Mouse (Mus musculus) stomach, postnatal 0 days (tissue): ENCODE results near the gene Usp21. TPM values are rescaled to one million over a fixed set of nuclear protein-coding genes. Genes with fewer than 3 reads are reported as not detected.
"Not testable (repeated sequence)": the region's sequence is repeated elsewhere in the genome, so short reads cannot be mapped to it uniquely, and the experiment has no call there.

Experiments used
- ATAC-seq: fragments of 200-750 bp; cut with Nextera tagmentation; 2 replicates; pipeline ENCODE4 v1.8.0; 2017; ENCODE audit not compliant: low FRiP score, low TSS enrichment
- DNase-seq: peaks from one replicate; pipeline ENCODE4 v3.0.0-alpha.2; 2016; ENCODE audit warnings: low spot score
- H3K27ac ChIP-seq: fragments of 300-500 bp; sonication (generic); replicated peaks from 2 replicates; pipeline ENCODE4 v1.5.1; 2014; ENCODE audit warnings: mild to moderate bottlenecking, control low read depth
- H3K27me3 ChIP-seq: fragments of 300-500 bp; sonication (generic); 2 replicates; pipeline ENCODE4 v1.6.1; 2014; ENCODE audit warnings: low read length; ENCODE audit not compliant: control insufficient read depth, insufficient read depth
- H3K36me3 ChIP-seq: fragments of 300-500 bp; sonication (generic); 2 replicates; pipeline ENCODE4 v1.6.1; 2014; ENCODE audit warnings: low read length, mixed read lengths; ENCODE audit not compliant: control insufficient read depth, insufficient read depth
- H3K4me1 ChIP-seq: fragments of 300-500 bp; sonication (generic); replicated peaks from 2 replicates; pipeline ENCODE4 v1.6.1; 2014; ENCODE audit warnings: antibody characterized with exemption; ENCODE audit not compliant: control insufficient read depth, insufficient read depth
- H3K4me2 ChIP-seq: fragments of 300-500 bp; sonication (generic); replicated peaks from 2 replicates; pipeline ENCODE4 v1.6.1; 2014; ENCODE audit warnings: low read depth, mild to moderate bottlenecking, control low read depth, moderate library complexity
- H3K4me3 ChIP-seq: fragments of 300-500 bp; sonication (generic); 2 replicates; pipeline ENCODE4 v1.5.1; 2014; ENCODE audit warnings: low read depth, low read length, control low read depth
- H3K9ac ChIP-seq: fragments of 300-500 bp; sonication (generic); 2 replicates; pipeline ENCODE4 v1.6.1; 2014; ENCODE audit warnings: mild to moderate bottlenecking, low read length, control low read depth, mixed read lengths
- H3K9me3 ChIP-seq: fragments of 300-500 bp; sonication (generic); 2 replicates; pipeline ENCODE4 v1.6.1; 2016; ENCODE audit warnings: low read length; ENCODE audit not compliant: control insufficient read depth
- CTCF ChIP-seq: IDR thresholded peaks from 2 replicates; pipeline ENCODE4 v1.5.1; 2016; ENCODE audit warnings: antibody characterized with exemption, low read depth, mild to moderate bottlenecking, moderate library complexity
- EP300 ChIP-seq: optimal IDR thresholded peaks from 2 replicates; pipeline ENCODE3; 2016; ENCODE audit warnings: antibody characterized with exemption
- WGBS: fragments of 180-500 bp; shearing (Covaris S2); extraction: QIAGEN DNeasy Blood & Tissue Kit; methylation state at CpG from one replicate; pipeline ENCODE4 v1.1.7; 2014; 5-methylcytosine and 5-hydroxymethylcytosine counted together
- polyA plus RNA-seq: library from polyadenylated mRNA; unstranded; fragments of >200 nt; fragmentation: Nextera tagmentation; extraction: Ambion mirVana; gene quantifications from 2 replicates; pipeline ENCODE4 v1.2.1, GENCODE M21; 2015

Usp21 gene
- polyA plus RNA-seq = 25.0 and 26.4 TPM in 2 replicates

DNA sequence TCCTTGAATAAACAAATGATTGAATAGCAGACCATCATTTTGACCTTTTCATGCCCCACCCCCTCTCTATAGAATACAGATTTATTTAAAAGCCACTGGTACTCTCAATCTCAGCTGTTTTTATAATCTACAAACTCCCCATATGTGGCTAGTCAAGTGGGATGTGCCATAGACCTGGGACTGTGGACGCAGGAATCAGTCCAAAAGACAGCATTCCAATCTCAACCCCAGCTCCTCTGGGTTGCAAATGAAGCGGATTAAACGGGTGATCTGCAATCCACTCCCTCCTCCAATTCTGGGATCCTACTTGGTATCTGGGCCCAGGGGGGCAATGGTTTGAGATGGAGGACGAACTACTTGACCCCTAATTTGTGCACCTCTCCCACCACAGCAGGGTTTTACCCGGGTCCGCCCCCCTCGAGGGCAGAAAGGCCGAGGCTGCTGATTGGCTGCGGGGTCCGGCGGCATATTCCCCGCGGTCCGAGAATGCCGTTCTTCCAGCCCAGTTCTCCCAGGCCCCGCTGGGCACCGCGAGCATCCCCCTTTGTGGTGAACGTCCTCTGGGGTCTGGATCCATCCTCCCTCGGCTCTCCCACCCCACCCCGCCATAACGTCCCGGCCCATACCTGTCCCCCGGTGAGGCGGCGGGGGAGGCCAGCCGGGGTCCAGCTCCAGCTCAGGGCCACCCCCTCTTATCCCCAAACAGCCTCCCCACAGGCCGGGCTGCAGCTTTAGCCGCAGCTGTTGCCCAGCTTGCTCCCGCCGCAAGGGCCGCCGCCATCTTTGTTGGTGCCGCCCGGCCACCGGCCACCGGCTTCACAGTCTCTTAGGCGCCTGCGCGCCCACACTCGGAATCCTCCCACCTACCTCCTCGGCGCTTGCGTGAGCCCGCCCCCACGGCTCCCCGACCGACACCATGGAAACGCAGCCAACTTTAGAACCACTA, at the start of gene Usp21:
TSS of gene Usp21 (minus strand) at position 856 of the 946 bp plus-strand sequence.
- WGBS = under 1% methylated on average over 49 of the region's 49 CpGs
- TF ChIP-seq EP300 = no peak
- TF ChIP-seq CTCF = peak; percentile 0; the same call in 1 of the 2 replicates
- Histone ChIP-seq H3K4me3 (peak within 1 kb of the TSS; percentile 97), H3K9ac (peak within 1 kb of the TSS; percentile 95), H3K27ac (peak within 1 kb of the TSS; percentile 89), H3K27me3 (no peaks in the 10 kb centered on the region), H3K36me3 (peaks cover 14% of the 10 kb centered on the region), H3K9me3 (no peaks in the 10 kb centered on the region), H3K4me2 (peak within 1 kb of the TSS; percentile 81), H3K4me1 (peaks cover 5% of the 10 kb centered on the region; the same call in 1 of the 2 replicates)
- ATAC-seq = peak; percentile 91
- peak; percentile 92 for DNase-seq

DNA sequence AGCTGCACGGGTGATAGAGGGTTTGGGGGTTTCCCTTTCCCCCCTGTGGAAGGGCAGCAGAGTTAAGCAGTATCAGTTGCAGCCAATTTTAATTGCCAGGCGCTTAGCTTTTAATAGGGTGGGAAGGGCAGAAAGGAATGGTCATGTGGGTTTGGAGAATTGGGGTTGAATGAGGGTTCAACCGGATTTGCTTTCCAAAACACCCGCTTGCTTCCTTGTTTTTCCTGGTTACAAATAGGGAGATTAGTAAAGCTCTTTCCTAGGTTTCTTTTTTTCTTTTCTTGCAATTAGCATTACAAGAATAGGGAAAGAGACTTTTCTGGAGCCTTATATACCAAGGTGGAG, 42.4 kb upstream of the Usp21 start:
- Histone ChIP-seq H3K27me3 (no peaks in the 10 kb centered on the region), H3K4me1 (0 out of 2 replicates have a peak, but pooled peaks cover 4% of the 10 kb centered on the region), H3K9me3 (no peaks in the 10 kb centered on the region), H3K36me3 (no peaks in the 10 kb centered on the region; the same call in 1 of the 2 replicates), H3K9ac (peak overlapping the region; percentile 93), H3K4me2 (peak overlapping the region; percentile 84), H3K27ac (peak overlapping the region; percentile 99), H3K4me3 (peak overlapping the region; percentile 88)
- TF ChIP-seq EP300 (no peak), CTCF (no peak)
- ATAC-seq (peak; percentile 4; the same call in 1 of the 2 replicates), DNase-seq (no peak)
- WGBS = 0% methylated on average over 4 of the region's 4 CpGs

DNA sequence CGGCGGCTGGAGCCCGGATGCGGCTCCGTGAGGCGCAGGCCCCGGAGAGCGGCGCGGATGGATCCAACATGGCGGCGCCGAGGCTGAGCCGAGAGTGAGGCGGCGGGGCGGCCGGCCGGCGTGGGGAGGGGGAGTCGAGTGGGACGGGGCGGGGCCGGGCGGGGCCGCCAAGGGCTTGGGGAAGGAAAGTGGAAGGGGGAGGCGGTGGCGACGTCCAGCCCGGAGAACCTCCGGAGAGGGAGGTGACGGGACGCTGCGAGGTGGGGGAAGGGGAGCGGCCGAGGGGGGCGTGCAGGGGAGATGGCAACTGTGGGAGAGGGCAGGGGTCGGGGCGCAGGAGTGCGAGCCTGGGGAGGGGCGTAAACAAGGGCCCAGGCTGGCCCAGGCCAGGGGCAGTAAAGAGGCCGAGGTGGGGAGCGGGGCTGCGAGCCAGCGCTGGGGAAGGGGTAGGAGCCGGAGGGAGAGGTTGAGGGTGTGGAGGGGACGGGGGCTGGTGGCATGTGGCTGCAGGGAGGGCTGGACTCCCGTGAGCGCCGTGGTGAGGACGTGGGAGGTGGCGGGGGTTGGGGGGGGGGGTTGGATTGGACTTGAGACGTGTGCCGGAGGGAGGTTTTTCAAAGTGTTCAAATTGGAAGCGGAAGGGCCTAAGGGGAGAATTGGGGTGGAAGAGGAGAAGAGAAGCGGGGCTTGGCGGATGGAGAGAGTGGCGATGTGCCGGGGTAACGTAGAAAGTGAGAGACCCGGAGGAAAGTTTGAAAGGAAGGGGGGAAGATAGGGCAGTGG, 41.8 kb upstream of the Usp21 start:
- H3K9me3 ChIP-seq = no peaks in the 10 kb centered on the region
- peak overlapping the region; percentile 88 for H3K4me3 ChIP-seq
- peak overlapping the region; percentile 99 for H3K27ac ChIP-seq
- ATAC-seq = peak; percentile 84
- WGBS = 1% methylated on average over 49 of the region's 61 CpGs
- H3K4me1 ChIP-seq = 0 out of 2 replicates have a peak, but pooled peaks cover 4% of the 10 kb centered on the region
- DNase-seq = no peak
- H3K9ac ChIP-seq = peak overlapping the region; percentile 93
- peak overlapping the region; percentile 84 for H3K4me2 ChIP-seq
- TF ChIP-seq CTCF = no peak
- no peak for TF ChIP-seq EP300
- no peaks in the 10 kb centered on the region for H3K27me3 ChIP-seq
- H3K36me3 ChIP-seq = no peaks in the 10 kb centered on the region; the same call in 1 of the 2 replicates

DNA sequence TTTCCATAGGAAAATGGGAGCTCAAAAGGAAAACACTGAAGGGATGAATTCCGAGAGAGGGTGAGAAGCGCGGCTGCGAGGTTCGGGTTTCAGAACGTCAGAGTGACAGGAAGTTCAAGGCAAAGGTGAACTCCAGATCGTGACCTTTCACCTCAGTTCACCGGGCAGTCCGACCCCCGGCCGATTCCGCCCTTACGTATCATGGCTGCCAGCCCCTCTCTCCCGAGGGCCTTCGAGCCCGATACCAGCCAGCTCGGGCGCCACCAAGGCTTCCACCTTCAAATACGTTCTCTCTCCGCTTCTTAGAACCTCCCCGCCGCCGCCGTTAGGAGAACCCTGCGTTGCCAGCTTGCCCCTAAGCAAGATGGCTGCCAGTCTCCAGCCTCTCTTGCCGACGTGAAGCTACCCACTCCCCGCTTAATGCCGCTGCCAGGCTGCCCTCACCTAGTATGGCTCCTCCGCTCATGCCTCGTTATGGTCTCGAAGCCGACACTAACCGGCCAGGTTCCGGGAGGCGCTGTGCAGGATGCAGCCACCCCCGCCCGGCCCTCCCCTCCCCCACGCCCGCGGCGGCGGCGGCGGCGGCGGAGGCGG, 41.1 kb upstream of the Usp21 start, which contains the start of gene Dedd:
TSS of gene Dedd (plus strand) at position 307 of the 594 bp plus-strand sequence.
- DNase-seq = peak; percentile 94
- H3K4me1 ChIP-seq = 0 out of 2 replicates have a peak, but pooled peaks cover 4% of the 10 kb centered on the region
- no peaks in the 10 kb centered on the region; the same call in 1 of the 2 replicates for H3K36me3 ChIP-seq
- H3K9me3 ChIP-seq = no peaks in the 10 kb centered on the region
- WGBS = under 1% methylated on average over 37 of the region's 48 CpGs
- no peaks in the 10 kb centered on the region for H3K27me3 ChIP-seq
- H3K4me2 ChIP-seq = peak within 1 kb of the TSS; percentile 84
- H3K27ac ChIP-seq = peak within 1 kb of the TSS; percentile 99
- H3K9ac ChIP-seq = peak within 1 kb of the TSS; percentile 93
- H3K4me3 ChIP-seq = peak within 1 kb of the TSS; percentile 88
- peak; percentile 95 for ATAC-seq
- peak; percentile 43 for TF ChIP-seq CTCF
- no peak for TF ChIP-seq EP300

DNA sequence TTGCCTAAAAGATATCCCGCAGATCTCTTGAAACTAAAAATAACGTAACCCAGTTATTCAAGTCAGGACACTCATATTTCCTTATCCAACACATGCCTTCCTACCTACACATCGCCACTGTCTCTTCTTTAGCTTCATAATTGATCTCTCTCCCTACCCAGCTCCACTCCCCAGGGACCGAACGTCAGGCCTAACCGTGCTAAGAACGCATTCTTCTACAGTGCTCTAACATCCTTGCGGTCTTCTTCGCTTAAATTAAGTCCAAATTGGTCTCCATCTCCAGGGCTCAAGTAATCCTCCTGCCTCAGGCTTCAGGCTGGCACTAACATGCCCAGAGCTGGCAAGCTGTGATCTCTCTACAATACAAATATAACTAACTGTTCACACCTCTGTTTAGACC, 40.5 kb upstream of the Usp21 start:
- DNase-seq (no peak), ATAC-seq (no peak)
- WGBS = 13% methylated on average over 9 of the region's 9 CpGs
- Histone ChIP-seq H3K4me1 (0 out of 2 replicates have a peak, but pooled peaks cover 4% of the 10 kb centered on the region), H3K27ac (peak overlapping the region; percentile 99), H3K27me3 (no peaks in the 10 kb centered on the region), H3K4me2 (peak overlapping the region; percentile 84), H3K9ac (peak overlapping the region; percentile 93), H3K4me3 (peak overlapping the region; percentile 88), H3K36me3 (no peaks in the 10 kb centered on the region; the same call in 1 of the 2 replicates), H3K9me3 (no peaks in the 10 kb centered on the region)
- TF ChIP-seq EP300 (no peak), CTCF (no peak)

DNA sequence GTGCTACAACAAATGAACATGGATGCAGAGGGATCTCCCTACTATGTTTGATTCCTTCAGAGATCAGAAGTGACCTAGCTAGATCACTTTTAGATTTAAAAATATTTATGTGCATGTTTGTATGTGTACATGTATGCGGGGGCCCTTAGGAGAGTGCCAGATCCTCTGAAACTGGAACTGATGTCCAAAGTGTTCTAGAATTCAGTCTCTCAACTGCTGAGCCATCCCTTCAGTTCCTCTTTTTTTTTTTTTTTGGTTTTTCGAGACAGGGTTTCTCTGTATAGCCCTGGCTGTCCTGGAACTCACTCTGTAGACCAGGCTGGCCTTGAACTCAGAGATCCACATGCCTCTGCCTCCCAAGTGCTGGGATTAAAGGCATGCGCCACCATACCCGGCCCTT, 38.8 kb upstream of the Usp21 start:
- not testable (repeated sequence) for ATAC-seq, H3K4me2 ChIP-seq, H3K27ac ChIP-seq, H3K9ac ChIP-seq, DNase-seq, H3K4me3 ChIP-seq, H3K9me3 ChIP-seq, H3K27me3 ChIP-seq, H3K36me3 ChIP-seq, H3K4me1 ChIP-seq
- WGBS = 84% methylated on average over 3 of the region's 4 CpGs
